Mouse (Mus musculus) bone marrow macrophage, adult 2 months (primary cell): ENCODE measurements around the gene Sun5. TPM values are rescaled to one million over a fixed set of nuclear protein-coding genes. Genes with fewer than 3 reads are reported as not detected.
"Not testable (repeated sequence)": the region's sequence is repeated elsewhere in the genome, so short reads cannot be mapped to it uniquely, and the experiment has no call there.

Source experiments
- H3K27ac ChIP-seq: 2 replicates; pipeline ENCODE4 v1.5.1; 2012; ENCODE audit warnings: low read depth, low read length; ENCODE audit not compliant: insufficient read depth
- H3K4me1 ChIP-seq: 2 replicates; pipeline ENCODE4 v1.6.1; 2012; ENCODE audit warnings: low read length; ENCODE audit not compliant: control insufficient read depth, insufficient read depth
- H3K4me3 ChIP-seq: 2 replicates; pipeline ENCODE4 v1.5.1; 2012; ENCODE audit warnings: mild to moderate bottlenecking, low read length, moderate library complexity; ENCODE audit not compliant: insufficient read depth
- CTCF ChIP-seq: IDR thresholded peaks from 2 replicates; pipeline ENCODE4 v1.5.1; 2012; ENCODE audit warnings: low read depth, mild to moderate bottlenecking, low read length, moderate library complexity
- POLR2A ChIP-seq: IDR thresholded peaks from 2 replicates; pipeline ENCODE4 v1.6.1; 2012; ENCODE audit warnings: mild to moderate bottlenecking, low read depth, low read length, borderline replicate concordance
- polyA plus RNA-seq: library from polyadenylated mRNA; stranded (reverse); fragments of >200 nt; gene quantifications from 2 replicates; pipeline ENCODE4 v1.2.4, GENCODE M21; 2012; ENCODE audit not compliant: missing spikeins, insufficient read depth, insufficient read length

Gene Sun5
- polyA plus RNA-seq, 1 experiment: not detected

- H3K4me1 ChIP-seq: no peaks in the 10 kb centered on the region
- H3K4me3 ChIP-seq: no peak overlapping the region
- no peak for TF ChIP-seq POLR2A
- TF ChIP-seq CTCF: no peak
- H3K27ac ChIP-seq: no peak overlapping the region
These were observed 48.8 kb downstream of the Sun5 start for GRCm38 (mm10) chr2:153822005-153822543.

- TF ChIP-seq CTCF (no peak), POLR2A (no peak)
- no peak overlapping the region for H3K27ac ChIP-seq
- no peak overlapping the region for H3K4me3 ChIP-seq
- no peaks in the 10 kb centered on the region for H3K4me1 ChIP-seq
These were observed 61.0 kb downstream of the Sun5 start for GRCm38 (mm10) chr2:153809921-153810320.

- no peak overlapping the region for H3K27ac ChIP-seq
- TF ChIP-seq CTCF (no peak), POLR2A (no peak)
These were observed 62.0 kb downstream of the Sun5 start for GRCm38 (mm10) chr2:153808841-153809240.

GRCm38 (mm10) chr2:153808146-153808545, 62.7 kb downstream of the Sun5 start:
- TF ChIP-seq POLR2A: no peak
- TF ChIP-seq CTCF: no peak
- Histone ChIP-seq H3K4me1 (no peaks in the 10 kb centered on the region), H3K4me3 (no peak overlapping the region), H3K27ac (no peak overlapping the region)

More at GRCm38 (mm10) chr2:153808841-153809240, 62.0 kb downstream of the Sun5 start:
- H3K4me1 ChIP-seq: no peaks in the 10 kb centered on the region
- H3K4me3 ChIP-seq: no peak overlapping the region

GRCm38 (mm10) chr2:153807464-153807863, 63.4 kb downstream of the Sun5 start:
- H3K4me1 ChIP-seq, H3K27ac ChIP-seq, H3K4me3 ChIP-seq: not testable (repeated sequence)

Other genes starting within 250 kb of the Sun5 start
- 51.6 and 52.0 TPM in 2 replicates for gene Commd7, start 238.3 kb downstream of the Sun5 start, polyA plus RNA-seq
- 1.4 and 2.7 TPM in 2 replicates for gene Dnmt3b, start 221.6 kb downstream of the Sun5 start, polyA plus RNA-seq
- not detected in 2 replicates for gene Dnmt3c, start 174.4 kb downstream of the Sun5 start, polyA plus RNA-seq
- gene Mapre1, start 129.8 kb downstream of the Sun5 start, polyA plus RNA-seq: 93.2 and 93.8 TPM in 2 replicates
- gene Efcab8, start 91.2 kb downstream of the Sun5 start, polyA plus RNA-seq: not detected in 2 replicates
- not detected in 2 replicates for gene Bpifb2, start 4.0 kb upstream of the Sun5 start, polyA plus RNA-seq
- not detected in 2 replicates for gene Bpifb6, start 29.3 kb upstream of the Sun5 start, polyA plus RNA-seq
- not detected in 2 replicates for gene Bpifb3, start 47.1 kb upstream of the Sun5 start, polyA plus RNA-seq
- not detected in 2 replicates for gene Bpifb4, start 67.1 kb upstream of the Sun5 start, polyA plus RNA-seq
- not detected in 2 replicates for gene Bpifa6, start 103.9 kb upstream of the Sun5 start, polyA plus RNA-seq
- not detected in 2 replicates for gene Bpifa2, start 137.2 kb upstream of the Sun5 start, polyA plus RNA-seq